Mouse (Mus musculus): ENCODE data around the gene Gng7.

GRCm38 (mm10) chr10:81036251-81036650 is 21.5 kb upstream of the Gng7 start:
- TF ChIP-seq CTCF (IDR thresholded peaks at IDR 0.05; ENCODE audit: low read depth) (peak; percentile 49), EP300 (IDR thresholded peaks at IDR 0.05; ENCODE audit: low read depth) (no peak)
